Mouse (Mus musculus): ENCODE results near the gene Tarm1.

The Tarm1 gene

DNA sequence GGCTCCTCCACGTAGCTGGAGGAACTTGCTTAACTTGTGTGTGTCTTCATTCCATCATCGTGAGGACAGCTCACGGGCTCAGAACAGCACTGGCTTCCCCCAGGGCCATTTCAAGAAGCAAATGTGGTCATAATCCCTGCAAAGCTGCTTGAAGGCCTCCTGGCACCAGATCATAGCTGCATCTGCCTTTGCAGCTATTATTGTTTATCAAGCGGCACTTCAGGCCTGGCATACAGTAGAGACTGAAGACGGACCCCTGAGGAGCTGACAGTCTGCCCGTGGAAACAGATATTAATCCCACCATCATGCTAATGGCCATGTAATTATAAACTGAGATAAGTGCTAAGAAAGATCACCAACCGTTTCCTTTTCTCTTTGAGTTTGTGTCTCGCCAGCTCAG lies 61.9 kb downstream of the Tarm1 start:
- DNase-seq (ENCODE audit: low spot score in 2 of 2), result no peak

DNA sequence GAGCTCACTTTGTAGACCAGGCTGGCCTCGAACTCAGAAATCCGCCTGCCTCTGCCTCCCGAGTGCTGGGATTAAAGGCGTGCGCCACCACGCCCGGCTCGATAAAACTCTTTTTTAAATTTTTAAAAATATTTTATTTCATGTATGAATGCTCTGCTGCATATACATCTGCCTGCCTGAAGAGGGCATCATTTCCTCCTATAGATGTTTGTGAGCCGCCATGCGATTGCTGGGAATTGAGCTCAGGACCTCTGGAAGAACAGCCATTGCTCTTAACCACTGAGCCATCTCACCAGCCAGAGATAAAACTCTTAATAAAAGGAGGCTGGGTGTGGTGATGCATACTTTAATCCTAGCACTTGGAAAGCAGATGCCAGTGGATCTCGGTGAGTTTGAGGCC lies 62.4 kb downstream of the Tarm1 start:
- DNase-seq (ENCODE audit: low spot score in 2 of 2), result no peak

DNA sequence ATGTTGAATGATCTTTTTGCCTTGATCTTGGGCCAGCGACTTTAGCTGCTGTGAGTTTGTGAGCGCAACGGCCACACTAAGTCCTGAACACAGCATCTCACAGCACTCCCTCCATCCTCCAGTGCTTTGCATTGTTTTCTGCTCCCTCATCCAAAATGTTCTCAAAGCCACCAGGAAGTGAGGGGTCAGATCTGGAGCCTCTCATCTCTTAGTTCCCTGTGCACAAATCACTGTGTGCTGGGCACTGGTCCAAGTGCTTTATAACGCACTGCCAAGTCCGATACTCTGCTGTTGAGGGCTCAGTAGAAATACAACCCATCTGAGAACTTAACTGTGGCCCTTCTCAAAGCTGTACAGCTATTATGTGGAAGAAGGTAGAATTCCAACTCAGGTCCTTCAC lies 64.5 kb downstream of the Tarm1 start:
- DNase-seq (ENCODE audit: low spot score in 2 of 2), result no peak

All from spleen, postnatal 10 days (tissue).